Mouse (Mus musculus) T-helper 1 cell (primary cell): Measurements from ENCODE around the gene Rpl39.

ENCODE experiments used
- in situ Hi-C: fragments of 300-600 bp; cut with MboI, MseI; formaldehyde crosslinking; loops from one replicate; pipeline ENCODE4 v1.15.1; 2025; ENCODE audit warnings: high pct_unique_total_duplicates

The Rpl39 gene

DNA sequence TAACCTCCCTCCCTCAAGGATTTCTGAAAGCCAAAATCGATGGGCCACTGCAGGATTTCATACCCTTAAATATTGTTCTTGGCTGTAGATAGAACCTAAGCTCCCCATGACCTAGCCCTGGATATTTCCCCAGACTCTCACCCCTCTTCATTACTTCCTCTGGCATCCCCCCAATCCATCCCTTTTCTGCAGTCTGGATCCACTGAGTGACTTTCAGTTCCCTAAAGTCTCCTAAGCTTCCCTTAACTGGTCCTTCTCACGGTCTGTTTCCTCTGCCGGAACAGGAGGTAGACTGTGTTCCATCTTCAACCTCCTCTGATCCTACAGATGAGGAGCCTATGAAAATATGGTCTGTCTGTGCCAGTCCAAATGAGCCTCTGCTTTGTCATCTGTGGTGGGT lies 17.9 kb downstream of the Rpl39 start:
- in situ Hi-C loops, result no loop called here

DNA sequence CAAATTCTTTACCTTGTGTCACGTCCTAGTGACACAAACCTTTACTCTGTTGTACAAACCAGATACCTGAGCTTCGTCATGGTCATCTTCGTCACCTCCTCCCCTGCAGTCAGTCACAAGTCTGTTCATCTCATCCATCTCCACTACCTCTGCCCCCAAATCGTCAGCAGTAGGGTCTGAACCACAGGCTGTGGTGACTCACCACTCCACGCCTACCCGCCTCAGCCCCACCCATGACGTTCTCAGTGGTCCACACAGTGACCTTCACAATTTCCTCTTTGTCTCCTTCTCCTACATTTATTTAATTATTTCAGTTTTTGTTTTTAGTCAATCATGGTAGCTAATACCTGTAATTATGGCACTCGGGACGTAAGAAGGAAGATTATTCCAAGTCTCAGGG lies 21.3 kb downstream of the Rpl39 start:
- in situ Hi-C loops, result no loop called here

DNA sequence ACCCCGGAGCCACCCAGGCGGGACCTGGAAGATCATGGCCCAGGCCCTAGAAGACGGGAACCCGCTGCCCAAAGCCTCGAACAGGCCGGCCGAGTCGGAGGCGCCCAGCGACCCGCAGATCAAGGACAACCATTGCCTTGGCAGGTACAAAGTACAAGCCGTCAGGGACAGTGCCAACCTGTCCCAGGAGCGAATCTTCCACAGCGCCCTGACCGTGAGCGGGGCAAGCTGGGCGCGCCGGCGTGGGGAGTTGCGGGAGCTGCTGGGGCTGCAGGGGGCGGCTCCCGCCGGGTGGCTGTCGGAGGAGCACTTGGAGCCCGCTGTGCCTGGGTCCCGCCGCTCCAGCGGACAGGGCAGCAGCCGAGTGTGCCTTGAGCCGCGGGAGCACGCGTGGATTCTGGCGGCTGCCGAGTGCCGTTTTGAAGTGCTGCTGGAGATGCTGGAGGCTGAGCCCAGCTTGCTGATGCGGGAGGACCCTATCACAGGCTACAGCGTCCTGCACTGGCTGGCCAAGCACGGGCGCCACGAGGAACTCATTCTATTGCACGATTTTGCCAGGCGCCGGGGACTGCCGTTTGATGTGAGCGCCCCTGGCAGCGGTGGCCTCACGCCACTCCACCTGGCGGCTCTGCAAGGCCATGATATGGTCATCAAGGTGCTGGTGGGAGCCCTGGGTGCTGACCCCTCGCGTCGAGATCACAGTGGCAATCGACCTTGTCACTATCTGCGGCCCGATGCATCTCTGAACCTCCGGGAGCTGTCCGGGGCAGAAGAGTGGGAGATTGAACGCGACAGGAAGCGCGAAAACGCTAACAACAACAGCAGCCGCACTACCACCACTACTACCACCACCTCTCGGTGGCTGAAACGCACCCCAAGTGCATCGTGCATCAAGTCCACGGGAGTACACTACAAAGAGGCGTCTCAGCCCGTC lies 36.0 kb downstream of the Rpl39 start:
- in situ Hi-C loops, result no loop called here

GRCm38 (mm10) chrX:37048066-37048889 lies 36.9 kb downstream of the Rpl39 start, which contains the start of gene Sowahd:
Sowahd (plus strand) TSS chrX:37048845.
- in situ Hi-C loops, result no loop called here

- in situ Hi-C loops, result no loop called here
Measured at GRCm38 (mm10) chrX:37042726-37043125, 42.5 kb downstream of the Rpl39 start.
